Mouse (Mus musculus) layer of hippocampus, adult 11-12 months (tissue): ENCODE results near the gene App.

ENCODE experiments used
- DNase-seq: peaks from one replicate; pipeline ENCODE4 v3.0.0; 2022; ENCODE audit warnings: low spot score

App gene

GRCm38 (mm10) chr16:85118916-85119315 lies 54.6 kb downstream of the App start:
- no peak for DNase-seq

GRCm38 (mm10) chr16:85117541-85117940 lies 56.0 kb downstream of the App start:
- DNase-seq, result no peak

- peak; percentile 62 for DNase-seq
Measured at GRCm38 (mm10) chr16:85115837-85116236, 57.7 kb downstream of the App start.

GRCm38 (mm10) chr16:85114742-85115141 lies 58.8 kb downstream of the App start:
- DNase-seq, result no peak

GRCm38 (mm10) chr16:85113941-85114340 lies 59.6 kb downstream of the App start:
- DNase-seq, result no peak

- DNase-seq, result no peak
Measured at GRCm38 (mm10) chr16:85112254-85112653, 61.3 kb downstream of the App start.

- DNase-seq, result peak; percentile 36
Measured at GRCm38 (mm10) chr16:85110428-85110827, 63.1 kb downstream of the App start.

GRCm38 (mm10) chr16:85108486-85108885 lies 65.1 kb downstream of the App start:
- no peak for DNase-seq

GRCm38 (mm10) chr16:85106644-85107323 lies 66.8 kb downstream of the App start:
- no peak for DNase-seq

GRCm38 (mm10) chr16:85105603-85106002 lies 68.0 kb downstream of the App start:
- DNase-seq, result no peak

GRCm38 (mm10) chr16:85103116-85103787 lies 70.3 kb downstream of the App start:
- DNase-seq, result peak; percentile 55

- no peak for DNase-seq
Measured at GRCm38 (mm10) chr16:85101544-85101943, 72.0 kb downstream of the App start.

- DNase-seq, result no peak
Measured at GRCm38 (mm10) chr16:85100806-85101205, 72.8 kb downstream of the App start.

- no peak for DNase-seq
Measured at GRCm38 (mm10) chr16:85099487-85099886, 74.1 kb downstream of the App start.

GRCm38 (mm10) chr16:85099044-85099443 lies 74.5 kb downstream of the App start:
- no peak for DNase-seq

GRCm38 (mm10) chr16:85096396-85096795 lies 77.2 kb downstream of the App start:
- DNase-seq, result no peak

GRCm38 (mm10) chr16:85095923-85096322 lies 77.6 kb downstream of the App start:
- DNase-seq, result no peak

- no peak for DNase-seq
Measured at GRCm38 (mm10) chr16:85092644-85093091, 80.9 kb downstream of the App start.

GRCm38 (mm10) chr16:85092183-85092582 lies 81.4 kb downstream of the App start:
- DNase-seq, result no peak

- no peak for DNase-seq
Measured at GRCm38 (mm10) chr16:85090992-85091391, 82.6 kb downstream of the App start.

GRCm38 (mm10) chr16:85088126-85088525 lies 85.4 kb downstream of the App start:
- DNase-seq, result no peak

GRCm38 (mm10) chr16:85086303-85086702 lies 87.3 kb downstream of the App start:
- DNase-seq, result no peak

- DNase-seq, result no peak
Measured at GRCm38 (mm10) chr16:85085902-85086301, 87.7 kb downstream of the App start.

- no peak for DNase-seq
Measured at GRCm38 (mm10) chr16:85084152-85084551, 89.4 kb downstream of the App start.
